ENCODE assay signal across 21 mouse cellular contexts in the genomic region with DNA sequence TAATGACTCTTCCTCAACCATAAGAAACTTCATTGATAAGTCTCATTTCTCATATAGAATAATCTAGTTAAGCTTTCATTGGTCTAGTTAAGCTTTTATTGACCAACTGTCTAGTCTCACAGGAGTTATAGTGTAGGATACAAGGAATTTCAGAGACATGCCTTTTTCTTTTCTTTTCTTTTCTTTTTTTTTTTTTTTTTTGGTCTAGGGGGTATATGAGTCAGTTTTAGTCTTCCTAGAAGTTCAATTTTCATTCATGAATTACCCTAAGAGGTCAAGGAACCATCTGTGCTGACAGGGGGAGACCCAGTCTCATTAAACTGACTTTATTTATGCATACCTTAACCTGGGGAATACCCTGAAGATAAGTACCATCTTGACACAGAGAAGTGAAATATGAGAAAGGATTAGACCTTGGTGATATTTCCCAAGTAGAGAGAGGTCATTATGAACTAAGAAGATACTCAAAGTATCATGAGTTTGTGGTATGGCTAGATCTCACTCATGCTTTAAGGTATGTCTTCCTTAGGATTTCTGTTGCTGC.
DNase-seq lines count a peak whose midpoint lies in the region; ATAC-seq and TF ChIP-seq lines count a peak whose summit lies in the region.
"Had no signal": no experiment of that assay in that cellular context is flagged by ENCODE, and none has a peak within 500 bp of the region (broad histone marks: within the 10 kb centered on the region; RNA-seq: fewer than 3 reads in every experiment).

No protein-coding gene starts in this region.

- TF ChIP-seq CTCF in CH12.LX (conservative IDR thresholded peaks at IDR 0.05 in 1 of 2, IDR thresholded peaks at IDR 0.05 in 1 of 2; ENCODE audit: low read depth in 2 of 2, low read length in 2 of 2) = no peak

- no peak overlapping the region for H3K4me3 ChIP-seq in CH12.LX (replicated peaks in 1 of 3; ENCODE audit: low read depth in 2 of 3, low read length in 2 of 3, poor library complexity in 1 of 3)

- no peaks in the 10 kb centered on the region for H3K79me2 ChIP-seq in CH12.LX (replicated peaks; ENCODE audit: control insufficient read depth, extremely low read depth, insufficient read depth, poor library complexity, severe bottlenecking)

- TF ChIP-seq RAD21 in CH12.LX (IDR thresholded peaks at IDR 0.05; ENCODE audit: low read depth, low read length) = no peak; the same call in none of the 2 replicates

- peaks cover 3 to 45% of the 10 kb centered on the region in 2 experiments; a peak in 3 of 4 replicates for H3K4me1 ChIP-seq in CH12.LX (ENCODE audit: control insufficient read depth in 1 of 2, insufficient read depth in 2 of 2)

- TF ChIP-seq EP300 in CH12.LX (IDR thresholded peaks at IDR 0.05; ENCODE audit: low read length) = peak; percentile 78

- no peaks in the 10 kb centered on the region for H3K9me3 ChIP-seq in CH12.LX (replicated peaks; ENCODE audit: low read length)

- no peaks in the 10 kb centered on the region for H3K27me3 ChIP-seq in CH12.LX (replicated peaks)
- no peaks in the 10 kb centered on the region for H3K27me3 ChIP-seq in splenic B cell, adult 2 months (ENCODE audit: control insufficient read depth, insufficient read depth, low read length, poor library complexity, severe bottlenecking)
- H3K27me3 ChIP-seq: Patski had no signal

- no peaks in the 10 kb centered on the region for H3K36me3 ChIP-seq in CH12.LX (replicated peaks in 1 of 2; ENCODE audit: control insufficient read depth in 1 of 2, insufficient read depth in 1 of 2, low read length in 1 of 2)
- H3K36me3 ChIP-seq in splenic B cell, adult 2 months (ENCODE audit: control insufficient read depth, insufficient read depth, low read length, poor library complexity, severe bottlenecking) = no peaks in the 10 kb centered on the region
- H3K36me3 ChIP-seq: G1E had no signal

- H3K9ac ChIP-seq in CH12.LX (ENCODE audit: insufficient read depth, low read depth) = no peak overlapping the region

- no peak for TF ChIP-seq POLR2A in CH12.LX (IDR thresholded peaks at IDR 0.05; ENCODE audit: low read depth, low read length)

- DNase-seq in CH12.LX (ENCODE audit: extremely low read depth) = peak; percentile 83
- DNase-seq in splenic B cell, adult 2 months (ENCODE audit: low read depth, low spot score) = peak; percentile 2
- no peak for DNase-seq in cerebellum, adult 18-20 months
- no peak for DNase-seq in right cerebral cortex, adult 2 months (ENCODE audit: low spot score in 2 of 2)
- no peak for DNase-seq in urinary bladder, postnatal 25 days (ENCODE audit: low spot score)
- DNase-seq: adrenal gland, adult 2 months; adrenal gland, adult 8-10 months; adrenal gland, postnatal 10 days; adrenal gland, postnatal 14 days; adrenal gland, postnatal 25 days; adrenal gland, postnatal 36 days; B cell, adult 2 months; cerebellum, adult 11 months; cerebellum, adult 11-12 months; cerebellum, adult 2 months; cerebellum, adult 8-10 months; cerebellum, adult 9-10 months had no signal

- dilution Hi-C loops in CH12.LX (cut with MboI; ENCODE audit: extremely low pct_ligation_motif_present, extremely low pct_unique_long_range_greater_than_20kb, low sequenced_read_pairs) = no loop called here

- in situ Hi-C loops in CH12.LX (cut with MboI; ENCODE audit: low pct_ligation_motif_present, low pct_unique_long_range_greater_than_20kb, low sequenced_read_pairs) = no loop called here

- H3K4me2 ChIP-seq in CH12.LX (ENCODE audit: insufficient read depth, low read depth, poor library complexity, severe bottlenecking) = no peak overlapping the region

- no peak overlapping the region for H3K27ac ChIP-seq in CH12.LX (ENCODE audit: insufficient read depth, low read depth)

- peak; percentile 73 for ATAC-seq in CD4-positive, CD25-positive, alpha-beta regulatory T cell, adult 4 months
- ATAC-seq: activated CD4-positive, CD25-positive, alpha-beta regulatory T cell, adult 4 months; Patski had no signal

TF ChIP-seq in CH12.LX, 34 proteins besides CTCF, POLR2A, EP300 and RAD21:
- no peak; the same call in 1 of the 2 replicates for TF ChIP-seq NELFE (IDR thresholded peaks at IDR 0.05; ENCODE audit: low read depth, low read length)
- TF ChIP-seq CHD2 (IDR thresholded peaks at IDR 0.05; ENCODE audit: low read length) = 0 out of 2 replicates have a peak, but pooled peaks have one; percentile 29
- TF ChIP-seq MAX (IDR thresholded peaks at IDR 0.05; ENCODE audit: low read length) = 0 out of 2 replicates have a peak, but pooled peaks have one; percentile 26
- TF ChIP-seq MAZ (IDR thresholded peaks at IDR 0.05; ENCODE audit: low read depth, low read length) = peak; percentile 51; the same call in 1 of the 2 replicates
- peak; percentile 71 for TF ChIP-seq MEF2A (IDR thresholded peaks at IDR 0.05; ENCODE audit: borderline replicate concordance, low read depth, low read length)
- TF ChIP-seq JUND (conservative IDR thresholded peaks at IDR 0.05; ENCODE audit: low read depth, low read length) = 0 out of 2 replicates have a peak, but pooled peaks have one; percentile 30
- TF ChIP-seq SIN3A (IDR thresholded peaks at IDR 0.05; ENCODE audit: low read length) = no peak
- peak; percentile 42 for TF ChIP-seq IRF4 (IDR thresholded peaks at IDR 0.05; ENCODE audit: low read depth, low read length)
- TF ChIP-seq KAT2A (IDR thresholded peaks at IDR 0.05; ENCODE audit: insufficient replicate concordance, low read length) = no peak
- no peak for TF ChIP-seq MYC (IDR thresholded peaks at IDR 0.05; ENCODE audit: low read depth, low read length)
- TF ChIP-seq HCFC1 (IDR thresholded peaks at IDR 0.05; ENCODE audit: low read depth, low read length) = 0 out of 2 replicates have a peak, but pooled peaks have one; percentile 20
- TF ChIP-seq ZNF384 (IDR thresholded peaks at IDR 0.05; ENCODE audit: low read depth, low read length) = peak; percentile 95
- no peak for TF ChIP-seq ZKSCAN1 (IDR thresholded peaks at IDR 0.05; ENCODE audit: borderline replicate concordance, low read depth, low read length)
- peak; percentile 48; the same call in 1 of the 2 replicates for TF ChIP-seq ZMIZ1 (IDR thresholded peaks at IDR 0.05; ENCODE audit: low read depth, low read length)
- TF ChIP-seq USF1 (IDR thresholded peaks at IDR 0.05; ENCODE audit: low read depth, low read length) = no peak
- TF ChIP-seq ELF1 (IDR thresholded peaks at IDR 0.05; ENCODE audit: low read depth, low read length) = 0 out of 2 replicates have a peak, but pooled peaks have one; percentile 12
- TF ChIP-seq USF2 (conservative IDR thresholded peaks at IDR 0.05; ENCODE audit: low read depth, low read length) = no peak
- no peak for TF ChIP-seq ZC3H11A (IDR thresholded peaks at IDR 0.05; ENCODE audit: low read depth, low read length)
- no peak for TF ChIP-seq PAX5 (IDR thresholded peaks at IDR 0.05; ENCODE audit: low read length)
- no peak for TF ChIP-seq POLR2AphosphoS2 (IDR thresholded peaks at IDR 0.05; ENCODE audit: low read depth, low read length)
- TF ChIP-seq UBTF (IDR thresholded peaks at IDR 0.05; ENCODE audit: low read depth, low read length) = no peak
- TF ChIP-seq JUN (IDR thresholded peaks at IDR 0.05; ENCODE audit: insufficient read depth, low read depth, low read length) = no peak
- TF ChIP-seq GABPA (IDR thresholded peaks at IDR 0.05; ENCODE audit: insufficient replicate concordance, low read depth, low read length) = no peak
- no peak for TF ChIP-seq NRF1 (IDR thresholded peaks at IDR 0.05; ENCODE audit: low read depth, low read length)
- no peak for TF ChIP-seq SMC3 (IDR thresholded peaks at IDR 0.05; ENCODE audit: low read depth, low read length)
- peak; percentile 63; the same call in 1 of the 2 replicates for TF ChIP-seq RCOR1 (conservative IDR thresholded peaks at IDR 0.05; ENCODE audit: low read depth, low read length)
- peak; percentile 33; the same call in 1 of the 2 replicates for TF ChIP-seq BHLHE40 (IDR thresholded peaks at IDR 0.05; ENCODE audit: low read depth, low read length)
- TF ChIP-seq MXI1 (IDR thresholded peaks at IDR 0.05; ENCODE audit: low read depth, low read length) = peak; percentile 40; the same call in 1 of the 2 replicates
- peak; percentile 64 for TF ChIP-seq ETS1 (conservative IDR thresholded peaks at IDR 0.05; ENCODE audit: low read depth, low read length)
- TF ChIP-seq CHD1 (IDR thresholded peaks at IDR 0.05; ENCODE audit: low read depth, low read length) = no peak
- TF ChIP-seq MAFK (IDR thresholded peaks at IDR 0.05; ENCODE audit: insufficient replicate concordance, low read length) = 0 out of 2 replicates have a peak, but pooled peaks have one; percentile 17
- peak; percentile 54; the same call in 1 of the 2 replicates for TF ChIP-seq TCF12 (IDR thresholded peaks at IDR 0.05; ENCODE audit: low read depth, low read length)
- TF ChIP-seq E2F4 (IDR thresholded peaks at IDR 0.05; ENCODE audit: insufficient replicate concordance, low read depth, low read length) = no peak
- TF ChIP-seq TBP (conservative IDR thresholded peaks at IDR 0.05; ENCODE audit: low read depth, low read length) = no peak

Comparison
In these comparisons a context has a peak if more than half of its experiments do, and no peak if none do; other contexts are left out.
1. DNase-seq: peak in CH12.LX (single experiment) and splenic B cell, adult 2 months (single experiment); none in cerebellum, adult 18-20 months (0 of 2), right cerebral cortex, adult 2 months (0 of 2) and urinary bladder, postnatal 25 days (single experiment).